Mouse (Mus musculus) adrenal gland, postnatal 14 days (tissue): ENCODE data around the gene Slc9a1. TPM values are rescaled to one million over a fixed set of nuclear protein-coding genes. Genes with fewer than 3 reads are reported as not detected.

ENCODE experiments used
- DNase-seq: peaks from one replicate; pipeline ENCODE4 v3.0.0; 2021; ENCODE audit warnings: mixed read lengths
- total RNA-seq: library from RNA; stranded (reverse); gene quantifications from 2 replicates; pipeline ENCODE4 v1.2.3, GENCODE M21; 2021

Gene Slc9a1
- total RNA-seq, 1 experiment from 2014 or later: 46.4 TPM

GRCm38 (mm10) chr4:133403611-133404228 lies 34.2 kb downstream of the Slc9a1 start:
- no peak for DNase-seq

GRCm38 (mm10) chr4:133404256-133404655 lies 34.8 kb downstream of the Slc9a1 start:
- DNase-seq: no peak

DNA sequence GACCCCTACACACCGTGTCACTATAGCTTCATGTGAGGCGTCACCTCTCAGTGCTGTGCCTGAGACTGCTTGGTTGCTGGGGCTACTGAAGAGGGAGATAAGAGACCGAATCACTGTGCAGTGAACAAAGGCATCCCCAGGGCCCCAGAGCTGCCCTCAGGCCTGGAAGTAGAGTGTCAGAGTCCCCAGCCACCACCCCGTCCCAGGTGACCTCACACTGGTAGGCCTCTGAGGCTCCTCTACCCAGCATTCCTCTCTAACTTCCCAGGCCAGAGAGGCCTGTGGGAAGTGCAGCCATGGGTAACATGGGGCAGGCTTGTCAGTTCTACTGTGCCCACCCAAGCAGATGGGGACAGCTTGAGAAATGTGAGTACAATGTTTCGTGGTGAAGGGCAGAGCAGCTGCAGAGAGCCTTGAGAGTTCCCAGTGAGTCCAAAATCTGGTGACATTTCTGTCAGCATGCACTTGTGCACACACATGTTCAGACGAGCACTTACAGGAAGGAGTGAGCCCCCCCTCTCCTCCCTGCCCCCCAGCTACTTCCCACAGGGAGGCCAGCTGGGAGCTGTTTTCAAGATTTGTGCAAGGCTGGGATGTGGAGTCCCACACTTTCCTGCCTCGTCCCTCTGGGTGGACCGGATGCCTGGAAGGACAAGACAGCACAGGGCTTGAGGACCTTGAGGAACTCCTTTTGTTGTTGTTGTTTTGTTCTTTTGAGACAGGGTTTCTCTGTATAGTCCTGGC lies 37.0 kb downstream of the Slc9a1 start:
- DNase-seq: no peak

- peak; percentile 76 for DNase-seq
Observed at GRCm38 (mm10) chr4:133407114-133407787, 37.7 kb downstream of the Slc9a1 start.

DNA sequence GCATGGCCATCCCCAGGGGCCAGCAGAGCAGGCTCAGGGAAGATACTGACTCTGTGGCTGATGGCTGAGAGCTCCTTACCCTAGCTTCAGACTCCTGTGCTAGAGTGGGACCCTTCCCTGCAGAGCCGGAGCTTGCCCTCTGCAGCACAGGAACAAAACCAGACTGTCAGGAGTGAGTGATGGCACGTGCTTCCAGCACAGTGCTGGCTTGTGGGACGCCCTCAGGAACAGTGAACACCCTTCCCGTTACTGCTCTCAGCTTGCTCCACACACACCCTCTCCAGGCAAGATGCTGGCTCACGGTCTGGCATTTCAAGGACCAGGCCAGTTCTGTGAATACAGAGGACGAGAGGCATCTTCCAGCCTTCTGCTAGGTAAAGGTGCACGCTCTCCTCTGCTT lies 38.5 kb downstream of the Slc9a1 start:
- peak; percentile 53 for DNase-seq

DNA sequence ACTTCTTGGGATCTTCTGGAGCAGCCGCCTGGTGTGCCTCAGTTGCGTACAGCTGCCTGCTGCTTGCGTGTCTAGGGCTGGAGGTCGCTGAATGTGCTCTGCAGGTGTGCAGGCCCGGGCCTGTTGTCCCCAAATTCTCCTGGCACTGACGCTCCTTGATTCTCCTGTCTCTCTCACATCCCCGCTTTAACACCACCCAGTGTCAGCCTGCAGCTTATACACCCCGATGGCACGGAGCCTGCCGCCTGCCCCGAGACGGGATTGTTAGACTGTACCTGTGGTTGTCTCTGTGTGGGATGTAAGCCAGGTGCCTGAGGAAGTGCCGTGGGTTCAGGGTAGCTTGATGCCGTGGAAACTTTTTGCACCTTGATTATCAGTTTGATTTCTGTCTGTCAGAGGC lies 41.5 kb downstream of the Slc9a1 start:
- DNase-seq: no peak

- no peak for DNase-seq
Observed at GRCm38 (mm10) chr4:133412096-133412495, 42.6 kb downstream of the Slc9a1 start.

DNA sequence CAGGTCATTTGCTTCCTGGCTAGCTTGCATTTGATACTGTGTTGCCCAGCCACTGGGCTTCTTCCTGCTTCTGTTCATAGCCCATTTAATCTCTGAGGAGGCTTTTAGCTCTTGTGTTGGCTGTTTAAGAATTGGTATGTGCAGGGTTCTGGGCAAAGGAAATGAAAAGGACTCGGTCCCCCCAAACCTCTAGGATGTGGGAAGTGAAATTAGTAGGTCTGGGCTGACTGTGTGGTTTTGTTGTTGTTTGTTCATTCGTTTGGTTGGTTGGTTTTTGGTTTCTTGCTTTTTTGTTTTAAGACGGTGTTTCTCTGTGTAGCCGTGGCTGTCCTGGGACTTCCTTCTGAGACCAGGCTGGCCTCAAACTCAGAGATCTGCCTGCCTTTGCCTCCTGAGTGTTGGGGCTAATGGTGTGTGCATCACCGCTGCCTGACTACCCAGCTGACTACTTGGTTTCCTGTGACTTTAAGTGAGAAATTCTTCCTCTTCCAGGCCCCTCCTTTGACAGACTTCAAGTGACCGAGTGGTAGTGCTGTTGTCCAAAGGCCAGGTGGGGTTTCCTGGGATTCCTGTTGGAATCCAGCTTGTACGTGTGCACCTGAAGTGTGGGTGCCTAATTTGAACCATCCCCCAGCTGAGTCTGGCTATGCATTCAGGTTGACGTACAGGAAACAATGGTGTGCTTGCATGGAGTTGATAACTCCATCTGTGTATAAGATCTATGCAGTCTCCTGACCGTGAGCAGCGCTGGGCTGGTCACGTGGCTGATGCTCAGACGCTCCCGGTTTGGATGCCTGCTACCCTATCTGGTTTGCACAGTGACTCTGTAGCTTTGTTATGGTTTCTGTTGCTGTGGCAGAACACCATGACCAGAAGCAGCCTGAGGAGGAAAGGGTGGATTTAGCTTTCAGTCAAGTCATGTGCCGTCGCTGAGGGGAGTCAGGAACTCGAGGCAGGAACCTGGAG lies 43.4 kb downstream of the Slc9a1 start:
- no peak for DNase-seq

GRCm38 (mm10) chr4:133413617-133414016 lies 44.1 kb downstream of the Slc9a1 start:
- no peak for DNase-seq

DNA sequence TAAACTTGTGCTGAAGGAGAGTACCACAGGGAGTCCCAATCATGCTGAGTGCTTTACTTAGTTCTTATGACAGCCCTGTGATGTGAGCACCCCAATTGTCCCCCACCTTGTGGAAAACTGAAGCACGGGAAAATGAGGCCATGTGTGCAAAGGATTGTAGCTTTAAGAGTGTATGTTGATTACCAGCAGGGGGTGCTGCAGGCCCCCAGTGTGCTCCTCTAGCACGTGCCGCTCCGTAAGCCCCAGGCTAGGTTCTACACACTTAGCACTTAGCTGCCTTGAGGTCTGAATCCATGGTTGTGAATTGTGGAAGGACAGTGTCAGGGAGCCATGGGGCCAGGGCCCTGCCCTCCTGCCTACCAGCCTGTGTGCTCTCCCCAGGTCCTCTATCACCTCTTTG lies 45.4 kb downstream of the Slc9a1 start:
- DNase-seq: no peak

- peak; percentile 82 for DNase-seq
Observed at GRCm38 (mm10) chr4:133419312-133420004, 50.0 kb downstream of the Slc9a1 start.

GRCm38 (mm10) chr4:133421989-133422388 lies 52.5 kb downstream of the Slc9a1 start:
- DNase-seq: no peak

GRCm38 (mm10) chr4:133422601-133423000 lies 53.1 kb downstream of the Slc9a1 start:
- no peak for DNase-seq

- peak; percentile 72 for DNase-seq
Observed at GRCm38 (mm10) chr4:133423108-133423507, 53.6 kb downstream of the Slc9a1 start.

- no peak for DNase-seq
Observed at GRCm38 (mm10) chr4:133423691-133424090, 54.2 kb downstream of the Slc9a1 start.

DNA sequence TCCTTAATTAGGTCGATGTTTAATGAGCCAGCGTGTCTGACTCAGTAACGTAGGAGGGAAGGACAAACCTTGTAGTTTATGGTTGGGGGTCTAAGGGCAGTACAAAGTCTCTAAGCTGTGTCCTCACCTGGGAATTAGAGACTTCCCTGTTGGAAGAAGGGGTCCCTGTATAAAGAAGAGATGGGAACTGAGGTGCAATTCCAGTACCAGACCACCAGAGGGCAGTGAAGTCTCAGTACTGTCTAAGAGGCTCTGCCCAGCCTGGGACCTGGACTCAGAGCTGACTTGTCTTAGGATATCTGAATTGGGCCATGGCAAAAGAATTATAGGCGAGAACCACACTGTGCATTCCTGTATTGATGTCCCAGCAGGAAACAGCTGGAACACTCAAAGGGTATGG lies 54.6 kb downstream of the Slc9a1 start:
- DNase-seq: peak; percentile 83

DNA sequence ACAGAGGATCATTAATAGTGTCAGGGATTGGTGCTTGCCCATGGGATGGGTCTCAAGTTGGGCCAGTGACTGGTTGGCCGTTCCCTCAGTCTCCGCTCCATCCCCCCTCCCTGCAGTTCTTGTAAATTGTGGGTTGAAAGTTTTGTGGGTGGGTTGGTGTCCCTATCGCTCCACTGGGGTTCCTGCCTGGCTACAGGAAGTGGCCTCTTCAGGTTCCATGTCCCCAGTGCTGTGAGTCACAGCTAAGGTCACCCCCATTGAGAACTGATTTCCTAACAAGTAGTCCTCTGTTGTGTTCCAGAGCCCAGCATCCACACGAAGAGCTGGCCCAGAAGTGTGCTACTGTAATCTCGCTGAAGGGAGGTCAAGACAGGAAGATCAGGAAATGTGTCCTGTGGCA lies 56.6 kb downstream of the Slc9a1 start:
- DNase-seq: no peak

DNA sequence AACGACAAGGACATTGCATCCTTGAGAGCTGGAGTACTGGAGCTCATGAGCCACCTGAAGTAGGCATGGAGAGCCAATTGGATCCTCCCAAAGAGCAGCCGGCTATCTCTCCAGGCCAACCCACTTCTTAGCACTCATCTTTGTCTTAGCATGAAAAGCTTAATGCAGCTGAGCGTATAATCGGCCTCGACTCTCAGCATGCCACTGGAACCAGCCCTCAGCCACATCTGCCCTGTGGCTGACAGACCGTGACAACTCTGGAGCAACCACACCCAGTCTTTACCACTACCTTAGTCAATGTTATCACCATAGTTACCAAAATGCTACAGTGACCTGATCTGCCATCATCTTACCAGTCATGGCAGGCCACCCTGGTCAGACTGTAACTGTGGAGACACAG lies 62.0 kb downstream of the Slc9a1 start:
- DNase-seq: no peak

DNA sequence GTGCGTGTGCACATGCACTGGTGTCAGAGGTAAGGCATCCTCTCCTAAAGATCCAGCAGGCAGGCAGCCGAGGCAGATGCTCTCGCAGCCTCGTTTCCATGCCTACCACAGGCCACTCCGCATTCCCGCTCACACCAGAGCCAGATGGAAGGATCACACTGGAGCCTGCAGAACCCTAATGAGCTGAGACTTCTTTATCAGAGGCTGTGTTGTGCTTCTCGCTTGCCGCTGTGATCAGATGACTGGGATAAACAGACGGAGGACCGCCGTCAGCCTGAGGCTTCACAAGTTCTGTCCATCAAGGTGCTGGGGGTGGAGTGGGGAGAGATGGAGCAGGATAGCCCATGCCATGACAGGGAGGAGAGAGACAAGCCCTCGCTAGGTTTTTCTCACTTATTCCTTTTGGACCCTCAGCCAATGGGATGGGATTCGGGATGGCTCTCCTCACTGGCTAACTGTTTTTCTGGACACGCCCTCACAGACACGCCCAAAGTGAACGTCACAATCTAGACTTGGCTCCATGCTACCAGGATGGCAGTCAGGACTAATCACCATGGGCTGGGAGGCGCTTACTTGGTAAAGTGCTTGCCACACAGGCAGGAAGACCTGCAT lies 63.2 kb downstream of the Slc9a1 start:
- DNase-seq: peak; percentile 29

GRCm38 (mm10) chr4:133435921-133436320 lies 66.4 kb downstream of the Slc9a1 start:
- DNase-seq: no peak
